Mouse (Mus musculus) hindbrain, embryonic 14.5 days (tissue): ENCODE results near the gene Etfbkmt. TPM values are rescaled to one million over a fixed set of nuclear protein-coding genes. Genes with fewer than 3 reads are reported as not detected.

ENCODE experiments used
- ATAC-seq: fragments of 200-750 bp; cut with Nextera tagmentation; 2 replicates; pipeline ENCODE4 v1.8.0; 2017; ENCODE audit warnings: moderate number of reproducible peaks, mild to moderate bottlenecking, moderate TSS enrichment, moderate library complexity; ENCODE audit not compliant: low FRiP score
- DNase-seq: peaks from one replicate; pipeline ENCODE4 v3.0.0-alpha.2; 2015; ENCODE audit warnings: low spot score
- H3K27ac ChIP-seq: fragments of 300-500 bp; sonication (generic); 2 replicates; pipeline ENCODE4 v1.5.1; 2014; ENCODE audit warnings: mild to moderate bottlenecking, moderate library complexity
- H3K27me3 ChIP-seq: fragments of 300-500 bp; sonication (generic); 2 replicates; pipeline ENCODE4 v1.6.1; 2014; ENCODE audit warnings: mild to moderate bottlenecking, low read length, mixed read lengths; ENCODE audit not compliant: control insufficient read depth, insufficient read depth
- H3K36me3 ChIP-seq: fragments of 300-500 bp; sonication (generic); replicated peaks from 2 replicates; pipeline ENCODE4 v1.6.1; 2014; ENCODE audit not compliant: control insufficient read depth, insufficient read depth
- H3K4me1 ChIP-seq: fragments of 300-500 bp; sonication (generic); replicated peaks from 2 replicates; pipeline ENCODE4 v1.6.1; 2014; ENCODE audit warnings: antibody characterized with exemption, low read length, mixed read lengths; ENCODE audit not compliant: control insufficient read depth, insufficient read depth
- H3K4me2 ChIP-seq: fragments of 300-500 bp; sonication (generic); replicated peaks from 2 replicates; pipeline ENCODE4 v1.6.1; 2014; ENCODE audit warnings: mild to moderate bottlenecking, moderate library complexity
- H3K4me3 ChIP-seq: fragments of 300-500 bp; sonication (generic); replicated peaks from 2 replicates; pipeline ENCODE4 v1.5.1; 2014; ENCODE audit warnings: mild to moderate bottlenecking, low read length
- H3K9ac ChIP-seq: fragments of 300-500 bp; sonication (generic); 2 replicates; pipeline ENCODE4 v1.6.1; 2014
- H3K9me3 ChIP-seq: fragments of 300-500 bp; sonication (generic); 2 replicates; pipeline ENCODE4 v1.6.1; 2016; ENCODE audit warnings: low read length; ENCODE audit not compliant: control insufficient read depth
- WGBS: fragments of 180-500 bp; shearing (Covaris S2); extraction: QIAGEN DNeasy Blood & Tissue Kit; methylation state at CpG from one replicate; pipeline ENCODE4 v1.1.7; 2014; 5-methylcytosine and 5-hydroxymethylcytosine counted together
- polyA plus RNA-seq: library from polyadenylated mRNA; unstranded; fragments of >200 nt; fragmentation: Nextera tagmentation; extraction: Ambion mirVana; gene quantifications from 2 replicates; pipeline ENCODE4 v1.2.1, GENCODE M21; 2014

Gene Etfbkmt
- polyA plus RNA-seq = 6.4 and 6.8 TPM in 2 replicates

- Histone ChIP-seq H3K4me3 (no peak within 1 kb of the TSS), H3K4me2 (no peak within 1 kb of the TSS), H3K27ac (no peak within 1 kb of the TSS), H3K27me3 (no peaks in the 10 kb centered on the region), H3K36me3 (no peaks in the 10 kb centered on the region), H3K4me1 (no peaks in the 10 kb centered on the region), H3K9me3 (no peaks in the 10 kb centered on the region), H3K9ac (no peak within 1 kb of the TSS)
- WGBS = 81% methylated on average over 1 of the region's 1 CpGs
- ATAC-seq (no peak), DNase-seq (no peak)
Measured at GRCm38 (mm10) chr6:149139471-149139870, at the start of gene Etfbkmt. TSS of gene Etfbkmt (plus strand) at chr6:149139849.

- Histone ChIP-seq H3K4me2 (no peak overlapping the region), H3K9ac (no peak overlapping the region), H3K27ac (no peak overlapping the region), H3K9me3 (no peaks in the 10 kb centered on the region), H3K4me1 (no peaks in the 10 kb centered on the region), H3K4me3 (no peak overlapping the region), H3K27me3 (no peaks in the 10 kb centered on the region), H3K36me3 (no peaks in the 10 kb centered on the region)
- ATAC-seq (no peak), DNase-seq (no peak)
- WGBS = 95% methylated on average over 6 of the region's 6 CpGs
Measured at GRCm38 (mm10) chr6:149092406-149092805, 47.2 kb upstream of the Etfbkmt start.

GRCm38 (mm10) chr6:149093465-149093864, 46.2 kb upstream of the Etfbkmt start:
- Histone ChIP-seq H3K4me3 (no peak overlapping the region), H3K9ac (no peak overlapping the region), H3K4me1 (no peaks in the 10 kb centered on the region), H3K27me3 (no peaks in the 10 kb centered on the region), H3K36me3 (no peaks in the 10 kb centered on the region), H3K4me2 (no peak overlapping the region), H3K27ac (no peak overlapping the region), H3K9me3 (no peaks in the 10 kb centered on the region)
- no peak for ATAC-seq
- WGBS = 73% methylated on average over 5 of the region's 5 CpGs
- DNase-seq = no peak

- H3K9ac ChIP-seq = no peak overlapping the region
- DNase-seq (no peak), ATAC-seq (no peak)
- H3K27me3 ChIP-seq = no peaks in the 10 kb centered on the region
- H3K9me3 ChIP-seq = no peaks in the 10 kb centered on the region
- no peaks in the 10 kb centered on the region for H3K36me3 ChIP-seq
- no peak overlapping the region for H3K4me3 ChIP-seq
- no peak overlapping the region for H3K4me2 ChIP-seq
- H3K27ac ChIP-seq = no peak overlapping the region
- H3K4me1 ChIP-seq = peaks cover 5% of the 10 kb centered on the region
- WGBS = 81% methylated on average over 1 of the region's 1 CpGs
Measured at GRCm38 (mm10) chr6:149094555-149094954, 45.1 kb upstream of the Etfbkmt start.

- no peak overlapping the region for H3K4me3 ChIP-seq
- H3K9me3 ChIP-seq = no peaks in the 10 kb centered on the region
- no peaks in the 10 kb centered on the region for H3K36me3 ChIP-seq
- peaks cover 8% of the 10 kb centered on the region for H3K4me1 ChIP-seq
- no peak overlapping the region for H3K9ac ChIP-seq
- no peak overlapping the region for H3K27ac ChIP-seq
- ATAC-seq = no peak
- H3K4me2 ChIP-seq = no peak overlapping the region
- no peaks in the 10 kb centered on the region for H3K27me3 ChIP-seq
- 60% methylated on average over 6 of the region's 6 CpGs for WGBS
- DNase-seq = no peak
Measured at GRCm38 (mm10) chr6:149095389-149095788, 44.3 kb upstream of the Etfbkmt start.

- no peak overlapping the region for H3K4me2 ChIP-seq
- H3K4me3 ChIP-seq = no peak overlapping the region
- H3K36me3 ChIP-seq = no peaks in the 10 kb centered on the region
- no peak overlapping the region for H3K9ac ChIP-seq
- 97% methylated on average over 2 of the region's 2 CpGs for WGBS
- no peaks in the 10 kb centered on the region for H3K27me3 ChIP-seq
- no peaks in the 10 kb centered on the region for H3K9me3 ChIP-seq
- no peak overlapping the region for H3K27ac ChIP-seq
- DNase-seq = no peak
- ATAC-seq = no peak
- peaks cover 8% of the 10 kb centered on the region for H3K4me1 ChIP-seq
Measured at GRCm38 (mm10) chr6:149096233-149096632, 43.4 kb upstream of the Etfbkmt start.

- Histone ChIP-seq H3K4me3 (no peak overlapping the region), H3K27me3 (no peaks in the 10 kb centered on the region), H3K9me3 (no peaks in the 10 kb centered on the region), H3K4me1 (peaks cover 8% of the 10 kb centered on the region), H3K36me3 (no peaks in the 10 kb centered on the region), H3K27ac (no peak overlapping the region), H3K4me2 (no peak overlapping the region), H3K9ac (no peak overlapping the region)
- ATAC-seq (no peak), DNase-seq (no peak)
- 100% methylated on average over 1 of the region's 1 CpGs for WGBS
Measured at GRCm38 (mm10) chr6:149097276-149097675, 42.4 kb upstream of the Etfbkmt start.

- ATAC-seq (no peak), DNase-seq (no peak)
- Histone ChIP-seq H3K4me1 (peaks cover 8% of the 10 kb centered on the region), H3K9ac (no peak overlapping the region), H3K27ac (no peak overlapping the region), H3K4me3 (peak overlapping the region; percentile 95; the same call in 1 of the 2 replicates), H3K36me3 (no peaks in the 10 kb centered on the region), H3K9me3 (no peaks in the 10 kb centered on the region), H3K4me2 (peak overlapping the region; percentile 63), H3K27me3 (no peaks in the 10 kb centered on the region)
Measured at GRCm38 (mm10) chr6:149098993-149099392, 40.7 kb upstream of the Etfbkmt start.

GRCm38 (mm10) chr6:149100174-149101075, 39.2 kb upstream of the Etfbkmt start:
- DNase-seq (peak; percentile 59), ATAC-seq (peak; percentile 45)
- H3K9ac ChIP-seq = peak overlapping the region; percentile 98
- H3K4me1 ChIP-seq = peaks cover 8% of the 10 kb centered on the region
- no peaks in the 10 kb centered on the region for H3K9me3 ChIP-seq
- peak overlapping the region; percentile 63 for H3K4me2 ChIP-seq
- no peaks in the 10 kb centered on the region for H3K36me3 ChIP-seq
- H3K4me3 ChIP-seq = peak overlapping the region; percentile 95
- peak overlapping the region; percentile 98 for H3K27ac ChIP-seq
- under 1% methylated on average over 52 of the region's 52 CpGs for WGBS
- H3K27me3 ChIP-seq = no peaks in the 10 kb centered on the region
